Comparison of ENCODE assay signal across 9 mouse cellular contexts in the genomic region with DNA sequence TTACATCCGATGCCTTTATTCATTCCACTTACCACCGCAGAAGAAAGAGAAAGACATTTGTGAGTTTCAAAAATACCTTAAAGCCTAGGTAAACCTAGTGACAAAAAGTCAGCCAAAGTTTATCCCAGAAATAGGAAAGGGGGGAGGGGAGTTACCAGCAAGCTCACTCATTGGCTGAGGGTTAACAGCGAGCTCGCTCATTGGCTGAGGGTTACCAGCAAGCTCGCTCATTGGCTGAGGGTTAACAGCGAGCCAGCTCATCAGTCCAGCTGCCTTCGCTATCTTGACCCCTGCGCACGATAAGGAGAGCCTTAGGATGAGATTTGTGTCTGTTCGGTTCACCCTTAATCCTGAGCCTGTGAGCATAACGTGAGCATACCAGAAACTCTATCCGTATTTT. TPM values are rescaled to one million over a fixed set of nuclear protein-coding genes. Genes with fewer than 3 reads are reported as not detected.
DNase-seq lines count a peak whose midpoint lies in the region; ATAC-seq lines count a peak whose summit lies in the region.
"Had no signal": no experiment of that assay in that cellular context is flagged by ENCODE, and none has a peak within 500 bp of the region (broad histone marks: within the 10 kb centered on the region; RNA-seq: fewer than 3 reads in every experiment).

No protein-coding gene starts in this region.

- H3K9me3 ChIP-seq in heart, embryonic 10.5 days, result no peaks in the 10 kb centered on the region
- no peaks in the 10 kb centered on the region for H3K9me3 ChIP-seq in hindbrain, embryonic 14.5 days (ENCODE audit: control insufficient read depth, low read length)
- H3K9me3 ChIP-seq in midbrain, embryonic 16.5 days (replicated peaks; ENCODE audit: control insufficient read depth, low read length, poor library complexity, severe bottlenecking), result no peaks in the 10 kb centered on the region

- no peaks in the 10 kb centered on the region for H3K27me3 ChIP-seq in heart, embryonic 10.5 days (ENCODE audit: insufficient read depth, poor library complexity, severe bottlenecking)
- H3K27me3 ChIP-seq in hindbrain, embryonic 14.5 days (ENCODE audit: control insufficient read depth, insufficient read depth, low read length), result no peaks in the 10 kb centered on the region
- H3K27me3 ChIP-seq in midbrain, embryonic 16.5 days (ENCODE audit: control insufficient read depth, insufficient read depth, low read depth, low read length), result no peaks in the 10 kb centered on the region

- DNase-seq in heart, embryonic 10.5 days (ENCODE audit: low spot score), result no peak
- DNase-seq in heart, postnatal 14 days, result no peak
- peak; percentile 88 for DNase-seq in embryo, embryonic 10 days (ENCODE audit: low spot score)
- DNase-seq in hindbrain, embryonic 14.5 days (ENCODE audit: low spot score), result peak; percentile 54
- no peak for DNase-seq in T-cell, adult 2 months (ENCODE audit: low spot score)
- DNase-seq in adrenal gland, postnatal 4 days (ENCODE audit: low spot score in 2 of 2), result no peak
- no peak for DNase-seq in left cerebral cortex, adult 11 months (ENCODE audit: low spot score)
- DNase-seq: adrenal gland, postnatal 14 days had no signal

- no peak overlapping the region for H3K27ac ChIP-seq in heart, embryonic 10.5 days
- H3K27ac ChIP-seq in hindbrain, embryonic 14.5 days, result no peak overlapping the region
- H3K27ac ChIP-seq in midbrain, embryonic 16.5 days (ENCODE audit: low read length), result no peak overlapping the region

- H3K4me1 ChIP-seq in heart, embryonic 10.5 days, result peaks cover 12% of the 10 kb centered on the region; the same call in 1 of the 2 replicates
- no peaks in the 10 kb centered on the region for H3K4me1 ChIP-seq in hindbrain, embryonic 14.5 days (replicated peaks; ENCODE audit: control insufficient read depth, insufficient read depth, low read length)
- H3K4me1 ChIP-seq in midbrain, embryonic 16.5 days (ENCODE audit: control insufficient read depth, insufficient read depth, low read length), result no peaks in the 10 kb centered on the region

- H3K36me3 ChIP-seq in heart, embryonic 10.5 days, result no peaks in the 10 kb centered on the region
- H3K36me3 ChIP-seq in hindbrain, embryonic 14.5 days (replicated peaks; ENCODE audit: control insufficient read depth, insufficient read depth), result no peaks in the 10 kb centered on the region
- H3K36me3 ChIP-seq in midbrain, embryonic 16.5 days (ENCODE audit: control insufficient read depth, insufficient read depth, low read length), result no peaks in the 10 kb centered on the region

- H3K9ac ChIP-seq in hindbrain, embryonic 14.5 days, result no peak overlapping the region
- no peak overlapping the region for H3K9ac ChIP-seq in midbrain, embryonic 16.5 days (ENCODE audit: low read depth, low read length)

- 12% methylated on average over 12 of the region's 12 CpGs for WGBS in heart, embryonic 10.5 days
- 19% methylated on average over 12 of the region's 12 CpGs for WGBS in hindbrain, embryonic 14.5 days
- 16% methylated on average over 12 of the region's 12 CpGs for WGBS in midbrain, embryonic 16.5 days

- ATAC-seq in hindbrain, embryonic 14.5 days (ENCODE audit: low FRiP score), result peak; percentile 79
- peak; percentile 84; the same call in 1 of the 2 replicates for ATAC-seq in midbrain, embryonic 16.5 days

- peak overlapping the region; percentile 43 for H3K4me2 ChIP-seq in hindbrain, embryonic 14.5 days (replicated peaks)
- peak overlapping the region; percentile 47 for H3K4me2 ChIP-seq in midbrain, embryonic 16.5 days (ENCODE audit: low read length)

- intact Hi-C loops in heart, postnatal 14 days (cut with DNase I), result no loop called here

- H3K4me3 ChIP-seq in heart, embryonic 10.5 days, result peak overlapping the region; percentile 40
- H3K4me3 ChIP-seq in hindbrain, embryonic 14.5 days (replicated peaks; ENCODE audit: low read length), result no peak overlapping the region
- H3K4me3 ChIP-seq in midbrain, embryonic 16.5 days (ENCODE audit: low read depth, low read length), result no peak overlapping the region

RNA-seq across cellular contexts. Expression of a gene that starts 6.9 kb away (rescaled TPM):
- polyA plus RNA-seq in heart, embryonic 10.5 days (2016; fragmentation: Nextera tagmentation; extraction: Ambion mirVana), result 38.2 and 48.2 TPM in 2 replicates
- total RNA-seq in heart, postnatal 14 days (2021), result 10 to 100 TPM; 43.4 to 46.4 TPM
- 74.5 and 81.5 TPM in 2 replicates for polyA plus RNA-seq in hindbrain, embryonic 14.5 days (2014; fragmentation: Nextera tagmentation; extraction: Ambion mirVana)
- polyA plus RNA-seq in midbrain, embryonic 16.5 days (2015; fragmentation: Nextera tagmentation; extraction: Ambion mirVana), result 57.6 and 66.1 TPM in 2 replicates
- total RNA-seq in adrenal gland, postnatal 4 days (2021), result 10 to 100 TPM; 79.8 to 88.2 TPM

Comparison
In these comparisons a context has a peak if more than half of its experiments do, and no peak if none do; other contexts are left out.
1. DNase-seq: peak in embryo, embryonic 10 days (single experiment) and hindbrain, embryonic 14.5 days (single experiment); none in heart, embryonic 10.5 days (single experiment), heart, postnatal 14 days (0 of 2), T-cell, adult 2 months (single experiment), adrenal gland, postnatal 4 days (0 of 2) and left cerebral cortex, adult 11 months (single experiment).